Mouse (Mus musculus) megakaryocyte, embryonic 14.5 days (primary cell): ENCODE results near the gene Ankmy2.

Experiments used
- FLI1 ChIP-seq: IDR thresholded peaks from 2 replicates; pipeline ENCODE4 v1.6.1; 2012; ENCODE audit warnings: low read length, inconsistent platforms, mixed read lengths
- GATA1 ChIP-seq: IDR thresholded peaks from 3 replicates; pipeline ENCODE4 v1.6.1; 2012; ENCODE audit warnings: mixed read lengths, low read length, inconsistent platforms, borderline replicate concordance

GRCm38 (mm10) chr12:36133547-36133946 is 23.4 kb upstream of the Ankmy2 start:
- TF ChIP-seq FLI1 (no peak), GATA1 (no peak)
